In the genomic region with DNA sequence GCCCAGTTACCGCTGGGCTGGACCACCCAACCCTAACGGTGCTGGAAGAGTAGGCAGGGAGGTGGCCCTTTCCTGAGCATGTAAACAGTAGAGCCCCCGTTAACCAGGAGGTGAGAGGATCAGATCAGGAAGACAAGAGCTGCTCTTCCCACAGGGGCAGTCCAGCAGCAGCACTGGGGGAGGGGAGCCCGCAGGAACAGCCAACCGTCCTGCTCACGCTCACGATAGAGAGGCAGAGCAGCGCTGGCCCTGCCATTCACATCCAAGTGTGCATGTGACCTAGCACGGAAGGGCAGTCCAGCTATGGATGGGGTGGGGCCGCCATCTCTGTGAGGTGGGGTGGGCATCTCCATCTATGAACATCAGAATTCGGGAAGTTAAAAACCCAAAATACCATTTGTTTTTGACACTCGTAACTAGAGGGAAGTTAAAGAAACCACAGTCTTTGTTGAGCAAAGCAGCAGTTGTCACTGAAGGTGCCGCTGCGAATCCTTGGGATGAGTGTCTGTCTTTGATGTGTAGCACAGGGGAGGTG, we compare ENCODE assay signal across 10 mouse cellular contexts. TPM values are rescaled to one million over a fixed set of nuclear protein-coding genes. Genes with fewer than 3 reads are reported as not detected.
A peak's percentile ranks its signal among the peaks of the same experiment; 100 is the strongest.
DNase-seq lines count a peak whose midpoint lies in the region; ATAC-seq and TF ChIP-seq lines count a peak whose summit lies in the region.
"Had no signal": no experiment of that assay in that cellular context is flagged by ENCODE, and none has a peak within 500 bp of the region (broad histone marks: within the 10 kb centered on the region; RNA-seq: fewer than 3 reads in every experiment).

No protein-coding gene starts in this region.

- no peak for ATAC-seq in heart, embryonic 16.5 days (replicated peaks; ENCODE audit: extremely low read depth, insufficient read depth, low FRiP score)
- no peak for ATAC-seq in hindbrain, postnatal 0 days

- H3K4me2 ChIP-seq in heart, embryonic 16.5 days (ENCODE audit: low read depth, low read length): no peak overlapping the region
- no peak overlapping the region for H3K4me2 ChIP-seq in hindbrain, postnatal 0 days (ENCODE audit: low read depth, low read length)
- H3K4me2 ChIP-seq: limb, embryonic 12.5 days had no signal

- WGBS in heart, embryonic 16.5 days: 69% methylated on average over 14 of the region's 14 CpGs
- WGBS in hindbrain, postnatal 0 days: 86% methylated on average over 14 of the region's 14 CpGs

- peaks cover 28% of the 10 kb centered on the region for H3K4me1 ChIP-seq in heart, embryonic 16.5 days (ENCODE audit: control insufficient read depth, insufficient read depth, low read length)
- H3K4me1 ChIP-seq in hindbrain, postnatal 0 days (ENCODE audit: insufficient read depth, low read length): no peaks in the 10 kb centered on the region

- no peaks in the 10 kb centered on the region for H3K27me3 ChIP-seq in heart, embryonic 16.5 days (ENCODE audit: control insufficient read depth, insufficient read depth, low read length)
- H3K27me3 ChIP-seq in hindbrain, postnatal 0 days (ENCODE audit: insufficient read depth, low read length): no peaks in the 10 kb centered on the region
- H3K27me3 ChIP-seq: limb, embryonic 12.5 days had no signal

- peak; percentile 31 to 51 for DNase-seq in lung, adult 18-20 months
- no peak for DNase-seq in lung, postnatal 14 days
- peak; percentile 53 to 68 for DNase-seq in lung, postnatal 4 days
- peak; percentile 67 for DNase-seq in thymus, postnatal 25 days
- DNase-seq in hindbrain, postnatal 0 days (ENCODE audit: low spot score): no peak
- no peak for DNase-seq in layer of hippocampus, adult 9-11 months
- DNase-seq in urinary bladder, adult 2 months (ENCODE audit: low spot score): no peak
- DNase-seq: right cerebral cortex, postnatal 14 days had no signal

- no peak overlapping the region for H3K9ac ChIP-seq in heart, embryonic 16.5 days (ENCODE audit: low read length)
- H3K9ac ChIP-seq in hindbrain, postnatal 0 days (replicated peaks; ENCODE audit: low read length): no peak overlapping the region
- H3K9ac ChIP-seq: limb, embryonic 12.5 days had no signal

- peaks cover 3% of the 10 kb centered on the region; the same call in 1 of the 2 replicates for H3K36me3 ChIP-seq in heart, embryonic 16.5 days (ENCODE audit: control insufficient read depth, insufficient read depth)
- peaks cover 8% of the 10 kb centered on the region; the same call in 1 of the 2 replicates for H3K36me3 ChIP-seq in hindbrain, postnatal 0 days (ENCODE audit: insufficient read depth, low read length)

- H3K9me3 ChIP-seq in heart, embryonic 16.5 days (replicated peaks; ENCODE audit: control insufficient read depth, low read length): no peaks in the 10 kb centered on the region
- no peaks in the 10 kb centered on the region for H3K9me3 ChIP-seq in hindbrain, postnatal 0 days (ENCODE audit: low read length)
- H3K9me3 ChIP-seq: limb, embryonic 12.5 days had no signal

- H3K4me3 ChIP-seq in heart, embryonic 16.5 days (ENCODE audit: low read length): no peak overlapping the region
- H3K4me3 ChIP-seq in hindbrain, postnatal 0 days (ENCODE audit: low read length): no peak overlapping the region
- H3K4me3 ChIP-seq: limb, embryonic 12.5 days had no signal

- peak overlapping the region; percentile 43 for H3K27ac ChIP-seq in heart, embryonic 16.5 days (ENCODE audit: low read length)
- no peak overlapping the region for H3K27ac ChIP-seq in hindbrain, postnatal 0 days
- H3K27ac ChIP-seq: limb, embryonic 12.5 days had no signal

- TF ChIP-seq CTCF in hindbrain, postnatal 0 days (IDR thresholded peaks at IDR 0.05; ENCODE audit: low read depth): no peak

RNA-seq across cellular contexts. Expression of a gene that starts 21.0 kb away (rescaled TPM):
- polyA plus RNA-seq in heart, embryonic 16.5 days (2015; fragmentation: Nextera tagmentation; extraction: Ambion mirVana): not detected in 2 replicates
- total RNA-seq in hindbrain, postnatal 0 days (2014; rRNA removed): not detected in 2 replicates
- not detected in 2 replicates for polyA plus RNA-seq in hindbrain, postnatal 0 days (2015; fragmentation: Nextera tagmentation; extraction: Ambion mirVana)
- 0.07 TPM in 1 of 2 replicates, not detected in the other for polyA plus RNA-seq in urinary bladder, adult 2 months (2012; rRNA removed)
- polyA plus RNA-seq: limb, embryonic 12.5 days had no signal

RNA-seq across cellular contexts. Expression of a gene that starts 48.5 kb away (rescaled TPM):
- 2.4 and 3.6 TPM in 2 replicates for polyA plus RNA-seq in heart, embryonic 16.5 days (2015; fragmentation: Nextera tagmentation; extraction: Ambion mirVana)
- 1.3 and 1.5 TPM in 2 replicates for total RNA-seq in hindbrain, postnatal 0 days (2014; rRNA removed)
- polyA plus RNA-seq in hindbrain, postnatal 0 days (2015; fragmentation: Nextera tagmentation; extraction: Ambion mirVana): 0.56 and 0.58 TPM in 2 replicates
- polyA plus RNA-seq in urinary bladder, adult 2 months (2012; rRNA removed): 2.4 and 3.2 TPM in 2 replicates

Comparison
In these comparisons a context has a peak if more than half of its experiments do, and no peak if none do; other contexts are left out.
1. DNase-seq: peak in lung, adult 18-20 months (2 of 2), lung, postnatal 4 days (2 of 2) and thymus, postnatal 25 days (single experiment); none in lung, postnatal 14 days (single experiment), hindbrain, postnatal 0 days (single experiment), layer of hippocampus, adult 9-11 months (single experiment) and urinary bladder, adult 2 months (single experiment).